8 mouse cellular contexts compared by ENCODE assay signal in the genomic region with DNA sequence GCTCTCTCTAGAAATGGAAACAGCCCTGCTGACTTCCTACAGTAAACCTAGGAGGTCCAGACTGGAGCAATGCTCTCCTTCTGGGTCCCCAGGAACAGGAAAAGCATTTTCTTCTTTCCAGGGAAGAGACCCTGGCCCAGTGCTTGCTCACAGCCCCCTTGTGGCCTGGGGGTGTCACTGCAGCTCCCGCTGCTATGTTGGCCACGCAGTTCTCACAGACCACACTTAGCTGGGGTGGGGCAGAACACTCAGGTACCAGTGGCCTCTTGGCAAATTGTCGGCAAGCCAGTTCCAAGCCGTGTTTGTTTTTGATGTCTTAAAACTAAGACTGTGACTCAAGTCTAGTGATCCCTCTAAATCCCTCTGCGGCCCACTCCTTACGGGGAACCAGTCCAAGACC. TPM values are rescaled to one million over a fixed set of nuclear protein-coding genes. Genes with fewer than 3 reads are reported as not detected.
A peak's percentile ranks its signal among the peaks of the same experiment; 100 is the strongest.
DNase-seq lines count a peak whose midpoint lies in the region; ATAC-seq lines count a peak whose summit lies in the region.

No protein-coding gene starts in this region.

- peaks cover 10% of the 10 kb centered on the region for H3K36me3 ChIP-seq in heart, embryonic 12.5 days
- H3K36me3 ChIP-seq in kidney, embryonic 16.5 days (ENCODE audit: insufficient read depth, low read length), result no peaks in the 10 kb centered on the region
- H3K36me3 ChIP-seq in liver, embryonic 13.5 days, result no peaks in the 10 kb centered on the region
- no peaks in the 10 kb centered on the region for H3K36me3 ChIP-seq in stomach, embryonic 16.5 days (ENCODE audit: control insufficient read depth, insufficient read depth, low read length)

- peaks cover 28% of the 10 kb centered on the region for H3K4me1 ChIP-seq in heart, embryonic 12.5 days (replicated peaks)
- H3K4me1 ChIP-seq in kidney, embryonic 16.5 days (ENCODE audit: insufficient read depth, low read length), result peaks cover 22% of the 10 kb centered on the region
- H3K4me1 ChIP-seq in liver, embryonic 13.5 days (replicated peaks), result peaks cover 28% of the 10 kb centered on the region
- peaks cover 23% of the 10 kb centered on the region for H3K4me1 ChIP-seq in stomach, embryonic 16.5 days (ENCODE audit: control insufficient read depth, insufficient read depth, low read length)

- H3K27ac ChIP-seq in heart, embryonic 12.5 days (ENCODE audit: poor library complexity, severe bottlenecking), result no peak overlapping the region
- H3K27ac ChIP-seq in kidney, embryonic 16.5 days (ENCODE audit: low read length), result no peak overlapping the region
- no peak overlapping the region for H3K27ac ChIP-seq in liver, embryonic 13.5 days
- H3K27ac ChIP-seq in stomach, embryonic 16.5 days (ENCODE audit: low read length), result no peak overlapping the region

- peak; percentile 36 for DNase-seq in A20 (ENCODE audit: low read depth, low spot score)
- peak; percentile 47 to 48 for DNase-seq in adrenal gland, postnatal 4 days (ENCODE audit: low spot score in 2 of 2)
- DNase-seq in liver, embryonic 13.5 days, result peak; percentile 24
- DNase-seq in natural killer cell, adult 2 months (ENCODE audit: low spot score in 2 of 2), result peak; percentile 53 to 56

- ATAC-seq in erythroblast, adult 5-6 weeks (replicated peaks; ENCODE audit: low FRiP score, poor library complexity, severe bottlenecking), result peak; percentile 51; the same call in 1 of the 2 replicates
- no peak for ATAC-seq in heart, embryonic 12.5 days (ENCODE audit: insufficient number of reproducible peaks, low FRiP score)
- ATAC-seq in kidney, embryonic 16.5 days (ENCODE audit: low FRiP score, low TSS enrichment), result no peak
- ATAC-seq in liver, embryonic 13.5 days (ENCODE audit: low read depth), result no peak
- ATAC-seq in stomach, embryonic 16.5 days (ENCODE audit: insufficient read depth, low FRiP score), result no peak

- H3K27me3 ChIP-seq in heart, embryonic 12.5 days (replicated peaks), result no peaks in the 10 kb centered on the region; the same call in 1 of the 2 replicates
- no peaks in the 10 kb centered on the region for H3K27me3 ChIP-seq in kidney, embryonic 16.5 days (ENCODE audit: insufficient read depth, low read length)
- H3K27me3 ChIP-seq in liver, embryonic 13.5 days, result peaks cover 67% of the 10 kb centered on the region
- peaks cover 18% of the 10 kb centered on the region for H3K27me3 ChIP-seq in stomach, embryonic 16.5 days (ENCODE audit: control insufficient read depth, insufficient read depth, low read length)

- H3K9me3 ChIP-seq in heart, embryonic 12.5 days (replicated peaks), result no peaks in the 10 kb centered on the region
- H3K9me3 ChIP-seq in kidney, embryonic 16.5 days (ENCODE audit: low read length), result no peaks in the 10 kb centered on the region
- no peaks in the 10 kb centered on the region for H3K9me3 ChIP-seq in liver, embryonic 13.5 days (replicated peaks)
- H3K9me3 ChIP-seq in stomach, embryonic 16.5 days (replicated peaks; ENCODE audit: control insufficient read depth, low read length), result no peaks in the 10 kb centered on the region

- 27% methylated on average over 6 of the region's 6 CpGs for WGBS in heart, embryonic 12.5 days
- 28% methylated on average over 6 of the region's 6 CpGs for WGBS in kidney, embryonic 16.5 days
- 35% methylated on average over 6 of the region's 6 CpGs for WGBS in liver, embryonic 13.5 days (ENCODE audit: insufficient replicate concordance)
- WGBS in stomach, embryonic 16.5 days, result 29% methylated on average over 6 of the region's 6 CpGs

- H3K4me3 ChIP-seq in heart, embryonic 12.5 days, result peak overlapping the region; percentile 77
- H3K4me3 ChIP-seq in kidney, embryonic 16.5 days (ENCODE audit: low read length), result peak overlapping the region; percentile 64
- peak overlapping the region; percentile 67 for H3K4me3 ChIP-seq in liver, embryonic 13.5 days (replicated peaks)
- H3K4me3 ChIP-seq in stomach, embryonic 16.5 days (replicated peaks; ENCODE audit: low read length), result peak overlapping the region; percentile 65

- peak overlapping the region; percentile 100 for H3K4me2 ChIP-seq in heart, embryonic 12.5 days
- H3K4me2 ChIP-seq in kidney, embryonic 16.5 days (replicated peaks; ENCODE audit: low read depth, low read length), result peak overlapping the region; percentile 99
- H3K4me2 ChIP-seq in liver, embryonic 13.5 days, result peak overlapping the region; percentile 90
- peak overlapping the region; percentile 99 for H3K4me2 ChIP-seq in stomach, embryonic 16.5 days (ENCODE audit: low read depth, low read length)

- peak overlapping the region; percentile 90 for H3K9ac ChIP-seq in heart, embryonic 12.5 days
- no peak overlapping the region for H3K9ac ChIP-seq in kidney, embryonic 16.5 days (replicated peaks; ENCODE audit: low read length)
- peak overlapping the region; percentile 11; the same call in 1 of the 2 replicates for H3K9ac ChIP-seq in liver, embryonic 13.5 days
- no peak overlapping the region for H3K9ac ChIP-seq in stomach, embryonic 16.5 days (ENCODE audit: low read length)

RNA-seq across cellular contexts. Expression of a gene that starts 2.2 kb away (rescaled TPM):
- total RNA-seq in adrenal gland, postnatal 4 days (2021), result 10 to 100 TPM; 28.6 to 29.6 TPM
- total RNA-seq in erythroblast, adult 5-6 weeks (2015; ENCODE audit: low replicate concordance), result 4.2 and 6.1 TPM in 2 replicates
- total RNA-seq in erythroblast, adult 5-6 weeks (2017; ENCODE audit: low replicate concordance), result 1.4 and 2.8 TPM in 2 replicates
- polyA plus RNA-seq in heart, embryonic 12.5 days (2016; fragmentation: Nextera tagmentation; extraction: Ambion mirVana), result 11.6 and 12.2 TPM in 2 replicates
- polyA plus RNA-seq in kidney, embryonic 16.5 days (2015; fragmentation: Nextera tagmentation; extraction: Ambion mirVana), result 3.5 and 3.7 TPM in 2 replicates
- polyA plus RNA-seq in liver, embryonic 13.5 days (2015; fragmentation: Nextera tagmentation; extraction: Ambion mirVana), result 1.2 and 1.3 TPM in 2 replicates
- polyA plus RNA-seq in stomach, embryonic 16.5 days (2015; fragmentation: Nextera tagmentation; extraction: Ambion mirVana), result 1.3 and 1.6 TPM in 2 replicates

Comparison
In these comparisons a context has a peak if more than half of its experiments do, and no peak if none do; other contexts are left out.
1. H3K9ac ChIP-seq: peak in heart, embryonic 12.5 days (single experiment) and liver, embryonic 13.5 days (single experiment); none in kidney, embryonic 16.5 days (single experiment) and stomach, embryonic 16.5 days (single experiment).
2. Peak in every context shown above with its lines, with median percentiles within 50 percentile points of each other: DNase-seq, H3K4me2 ChIP-seq and H3K4me3 ChIP-seq.